Mouse (Mus musculus): Measurements from ENCODE around the gene Dgkg. TPM values are rescaled to one million over a fixed set of nuclear protein-coding genes. Genes with fewer than 3 reads are reported as not detected.

Dgkg gene
- polyA plus RNA-seq, 1 experiment from 2014 or later = 2.1 TPM

- Histone ChIP-seq H3K36me3 (ENCODE audit: control insufficient read depth, insufficient read depth, low read length) (no peaks in the 10 kb centered on the region), H3K27me3 (ENCODE audit: control insufficient read depth, insufficient read depth, low read length) (no peaks in the 10 kb centered on the region), H3K9ac (ENCODE audit: low read length) (no peak overlapping the region), H3K4me3 (replicated peaks; ENCODE audit: low read length) (no peak overlapping the region), H3K27ac (ENCODE audit: low read length) (no peak overlapping the region), H3K4me1 (ENCODE audit: control insufficient read depth, insufficient read depth, low read length) (no peaks in the 10 kb centered on the region), H3K4me2 (ENCODE audit: low read depth, low read length) (no peak overlapping the region), H3K9me3 (replicated peaks; ENCODE audit: control insufficient read depth, low read length) (no peaks in the 10 kb centered on the region)
- no peak for ATAC-seq (ENCODE audit: insufficient read depth, low FRiP score)
- 56% methylated on average over 3 of the region's 3 CpGs for WGBS
Observed at GRCm38 (mm10) chr16:22637311-22637710, 19.7 kb downstream of the Dgkg start.

GRCm38 (mm10) chr16:22635706-22636105 lies 21.3 kb downstream of the Dgkg start:
- Histone ChIP-seq H3K27me3 (ENCODE audit: control insufficient read depth, insufficient read depth, low read length) (no peaks in the 10 kb centered on the region), H3K4me3 (replicated peaks; ENCODE audit: low read length) (no peak overlapping the region), H3K9ac (ENCODE audit: low read length) (no peak overlapping the region), H3K36me3 (ENCODE audit: control insufficient read depth, insufficient read depth, low read length) (no peaks in the 10 kb centered on the region), H3K4me2 (ENCODE audit: low read depth, low read length) (no peak overlapping the region), H3K27ac (ENCODE audit: low read length) (no peak overlapping the region), H3K4me1 (ENCODE audit: control insufficient read depth, insufficient read depth, low read length) (no peaks in the 10 kb centered on the region), H3K9me3 (replicated peaks; ENCODE audit: control insufficient read depth, low read length) (no peaks in the 10 kb centered on the region)
- WGBS = 50% methylated on average over 8 of the region's 8 CpGs
- no peak for ATAC-seq (ENCODE audit: insufficient read depth, low FRiP score)

DNA sequence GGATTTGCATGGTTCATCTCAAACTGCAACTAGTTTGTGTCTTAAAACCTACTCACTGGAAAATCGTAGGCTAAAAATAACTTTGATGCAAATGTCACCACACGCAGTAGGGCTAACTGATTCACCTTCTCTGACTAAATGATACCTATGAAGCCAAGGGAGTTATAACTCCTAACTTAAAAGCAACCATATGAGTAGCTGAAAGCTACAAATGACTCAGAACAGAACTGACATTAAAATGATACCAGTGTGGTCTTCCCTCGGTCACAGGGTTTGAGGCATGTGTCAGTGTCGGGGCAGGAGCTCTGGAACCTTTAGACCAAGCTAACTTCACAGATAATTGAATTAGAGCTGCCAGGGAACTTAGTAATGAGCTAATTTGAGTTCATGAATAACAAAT lies 24.0 kb downstream of the Dgkg start:
- Histone ChIP-seq H3K4me2 (ENCODE audit: low read depth, low read length) (no peak overlapping the region), H3K4me3 (replicated peaks; ENCODE audit: low read length) (no peak overlapping the region), H3K9me3 (replicated peaks; ENCODE audit: control insufficient read depth, low read length) (no peaks in the 10 kb centered on the region), H3K27me3 (ENCODE audit: control insufficient read depth, insufficient read depth, low read length) (no peaks in the 10 kb centered on the region), H3K9ac (ENCODE audit: low read length) (no peak overlapping the region), H3K36me3 (ENCODE audit: control insufficient read depth, insufficient read depth, low read length) (no peaks in the 10 kb centered on the region), H3K4me1 (ENCODE audit: control insufficient read depth, insufficient read depth, low read length) (no peaks in the 10 kb centered on the region), H3K27ac (ENCODE audit: low read length) (no peak overlapping the region)
- WGBS = 81% methylated on average over 4 of the region's 4 CpGs
- ATAC-seq (ENCODE audit: insufficient read depth, low FRiP score) = no peak

- no peaks in the 10 kb centered on the region for H3K4me1 ChIP-seq (ENCODE audit: control insufficient read depth, insufficient read depth, low read length)
- no peaks in the 10 kb centered on the region for H3K27me3 ChIP-seq (ENCODE audit: control insufficient read depth, insufficient read depth, low read length)
- ATAC-seq (ENCODE audit: insufficient read depth, low FRiP score) = no peak
- WGBS = 83% methylated on average over 4 of the region's 4 CpGs
- no peak overlapping the region for H3K4me2 ChIP-seq (ENCODE audit: low read depth, low read length)
- no peak overlapping the region for H3K27ac ChIP-seq (ENCODE audit: low read length)
- H3K9ac ChIP-seq (ENCODE audit: low read length) = no peak overlapping the region
- no peaks in the 10 kb centered on the region for H3K9me3 ChIP-seq (replicated peaks; ENCODE audit: control insufficient read depth, low read length)
- no peak overlapping the region for H3K4me3 ChIP-seq (replicated peaks; ENCODE audit: low read length)
- H3K36me3 ChIP-seq (ENCODE audit: control insufficient read depth, insufficient read depth, low read length) = no peaks in the 10 kb centered on the region
Observed at GRCm38 (mm10) chr16:22630351-22630750, 26.7 kb downstream of the Dgkg start.

DNA sequence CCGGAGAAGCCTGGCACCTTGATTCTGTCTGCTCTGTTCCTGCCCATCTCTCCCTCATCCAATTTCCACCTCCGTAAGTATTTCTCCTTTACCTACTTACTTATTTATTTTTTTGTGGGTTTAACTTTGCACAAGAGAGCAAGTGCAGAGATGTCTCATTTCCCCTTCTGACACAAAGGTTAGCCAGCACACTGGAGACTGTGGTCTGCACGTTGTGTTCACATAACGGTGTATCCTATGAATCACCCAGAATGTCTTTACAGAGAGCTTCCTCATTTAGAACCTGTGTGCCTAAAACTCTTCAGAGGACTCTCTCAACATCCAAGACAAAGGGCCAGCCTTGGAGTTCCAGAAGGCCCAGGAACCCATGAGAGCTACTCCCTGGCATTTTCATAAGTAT lies 27.1 kb downstream of the Dgkg start:
- Histone ChIP-seq H3K27me3 (ENCODE audit: control insufficient read depth, insufficient read depth, low read length) (no peaks in the 10 kb centered on the region), H3K9ac (ENCODE audit: low read length) (no peak overlapping the region), H3K4me1 (ENCODE audit: control insufficient read depth, insufficient read depth, low read length) (no peaks in the 10 kb centered on the region), H3K4me2 (ENCODE audit: low read depth, low read length) (no peak overlapping the region), H3K27ac (ENCODE audit: low read length) (no peak overlapping the region), H3K36me3 (ENCODE audit: control insufficient read depth, insufficient read depth, low read length) (no peaks in the 10 kb centered on the region), H3K4me3 (replicated peaks; ENCODE audit: low read length) (no peak overlapping the region), H3K9me3 (replicated peaks; ENCODE audit: control insufficient read depth, low read length) (no peaks in the 10 kb centered on the region)
- WGBS = 77% methylated on average over 4 of the region's 4 CpGs
- ATAC-seq (ENCODE audit: insufficient read depth, low FRiP score) = no peak

- Histone ChIP-seq H3K9me3 (replicated peaks; ENCODE audit: control insufficient read depth, low read length) (no peaks in the 10 kb centered on the region), H3K4me3 (replicated peaks; ENCODE audit: low read length) (no peak overlapping the region), H3K27ac (ENCODE audit: low read length) (no peak overlapping the region), H3K9ac (ENCODE audit: low read length) (no peak overlapping the region), H3K4me1 (ENCODE audit: control insufficient read depth, insufficient read depth, low read length) (no peaks in the 10 kb centered on the region), H3K27me3 (ENCODE audit: control insufficient read depth, insufficient read depth, low read length) (no peaks in the 10 kb centered on the region), H3K36me3 (ENCODE audit: control insufficient read depth, insufficient read depth, low read length) (no peaks in the 10 kb centered on the region), H3K4me2 (ENCODE audit: low read depth, low read length) (no peak overlapping the region)
- no peak for ATAC-seq (ENCODE audit: insufficient read depth, low FRiP score)
- 86% methylated on average over 5 of the region's 5 CpGs for WGBS
Observed at GRCm38 (mm10) chr16:22625987-22626386, 31.0 kb downstream of the Dgkg start.

GRCm38 (mm10) chr16:22625412-22625811 lies 31.6 kb downstream of the Dgkg start:
- H3K4me2 ChIP-seq (ENCODE audit: low read depth, low read length) = no peak overlapping the region
- H3K36me3 ChIP-seq (ENCODE audit: control insufficient read depth, insufficient read depth, low read length) = no peaks in the 10 kb centered on the region
- H3K4me3 ChIP-seq (replicated peaks; ENCODE audit: low read length) = no peak overlapping the region
- H3K9ac ChIP-seq (ENCODE audit: low read length) = no peak overlapping the region
- no peaks in the 10 kb centered on the region for H3K27me3 ChIP-seq (ENCODE audit: control insufficient read depth, insufficient read depth, low read length)
- no peak for ATAC-seq (ENCODE audit: insufficient read depth, low FRiP score)
- H3K27ac ChIP-seq (ENCODE audit: low read length) = no peak overlapping the region
- H3K9me3 ChIP-seq (replicated peaks; ENCODE audit: control insufficient read depth, low read length) = no peaks in the 10 kb centered on the region
- no peaks in the 10 kb centered on the region for H3K4me1 ChIP-seq (ENCODE audit: control insufficient read depth, insufficient read depth, low read length)
- 62% methylated on average over 5 of the region's 5 CpGs for WGBS

GRCm38 (mm10) chr16:22622286-22622685 lies 34.7 kb downstream of the Dgkg start:
- WGBS = 27% methylated on average over 9 of the region's 9 CpGs
- no peak overlapping the region for H3K27ac ChIP-seq (ENCODE audit: low read length)
- H3K4me3 ChIP-seq (replicated peaks; ENCODE audit: low read length) = no peak overlapping the region
- no peaks in the 10 kb centered on the region for H3K36me3 ChIP-seq (ENCODE audit: control insufficient read depth, insufficient read depth, low read length)
- H3K9me3 ChIP-seq (replicated peaks; ENCODE audit: control insufficient read depth, low read length) = no peaks in the 10 kb centered on the region
- no peak overlapping the region for H3K4me2 ChIP-seq (ENCODE audit: low read depth, low read length)
- no peak for ATAC-seq (ENCODE audit: insufficient read depth, low FRiP score)
- H3K4me1 ChIP-seq (ENCODE audit: control insufficient read depth, insufficient read depth, low read length) = no peaks in the 10 kb centered on the region
- H3K9ac ChIP-seq (ENCODE audit: low read length) = no peak overlapping the region
- H3K27me3 ChIP-seq (ENCODE audit: control insufficient read depth, insufficient read depth, low read length) = no peaks in the 10 kb centered on the region

DNA sequence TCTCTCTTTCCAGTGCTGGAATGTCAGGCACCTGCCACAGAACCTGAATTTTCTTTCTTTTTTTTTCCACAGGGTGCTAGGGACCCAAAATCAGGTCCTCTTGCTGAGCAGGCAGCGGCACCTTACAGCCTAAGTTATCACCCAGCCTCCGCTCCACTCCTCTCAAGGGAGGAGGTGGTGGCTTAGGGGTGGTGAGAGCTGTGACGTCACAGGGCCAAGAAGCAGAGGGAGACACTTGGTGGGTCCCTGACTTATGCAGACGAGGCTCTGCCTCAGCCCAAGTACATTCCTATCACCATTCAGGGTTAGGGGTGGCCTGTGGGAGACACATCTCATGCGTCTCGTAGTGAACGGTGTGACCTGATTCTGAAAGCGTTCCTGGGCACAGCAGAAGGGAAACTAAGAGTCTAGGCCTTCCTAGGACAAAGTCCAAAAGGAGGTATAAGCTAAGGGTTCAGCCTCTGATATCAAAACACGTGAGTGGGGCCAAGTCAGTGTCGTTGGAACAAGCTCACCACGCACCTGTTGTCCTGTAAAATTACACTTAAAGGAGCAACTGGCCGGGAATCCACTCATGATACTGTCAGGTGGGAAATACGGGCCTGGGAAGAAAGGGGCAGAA lies 35.6 kb downstream of the Dgkg start:
- no peaks in the 10 kb centered on the region for H3K27me3 ChIP-seq (ENCODE audit: control insufficient read depth, insufficient read depth, low read length)
- H3K9me3 ChIP-seq (replicated peaks; ENCODE audit: control insufficient read depth, low read length) = no peaks in the 10 kb centered on the region
- H3K9ac ChIP-seq (ENCODE audit: low read length) = no peak overlapping the region
- no peak overlapping the region for H3K4me2 ChIP-seq (ENCODE audit: low read depth, low read length)
- ATAC-seq (ENCODE audit: insufficient read depth, low FRiP score) = peak; percentile 42; the same call in 1 of the 2 replicates
- WGBS = 77% methylated on average over 13 of the region's 13 CpGs
- no peak overlapping the region for H3K27ac ChIP-seq (ENCODE audit: low read length)
- no peak overlapping the region for H3K4me3 ChIP-seq (replicated peaks; ENCODE audit: low read length)
- H3K4me1 ChIP-seq (ENCODE audit: control insufficient read depth, insufficient read depth, low read length) = no peaks in the 10 kb centered on the region
- no peaks in the 10 kb centered on the region for H3K36me3 ChIP-seq (ENCODE audit: control insufficient read depth, insufficient read depth, low read length)
